Mouse (Mus musculus): ENCODE measurements around the gene Dtx3. TPM values are rescaled to one million over a fixed set of nuclear protein-coding genes. Genes with fewer than 3 reads are reported as not detected.

The Dtx3 gene
- polyA plus RNA-seq (2015; fragmentation: Nextera tagmentation; extraction: Ambion mirVana), result 30.4 and 37.8 TPM in 2 replicates

GRCm38 (mm10) chr10:127195328-127196129 is at the start of gene Dtx3:
Gene Dtx3, minus strand, starts transcription at chr10:127195728.

GRCm38 (mm10) chr10:127211414-127211854 is 15.9 kb upstream of the Dtx3 start, which contains the start of gene Pip4k2c:
Gene Pip4k2c, minus strand, starts transcription at chr10:127211585.

GRCm38 (mm10) chr10:127189651-127190381 is 5.7 kb downstream of the Dtx3 start, which contains the start of gene Arhgef25:
Gene Arhgef25, minus strand, starts transcription at chr10:127190083.

GRCm38 (mm10) chr10:127179871-127180694 is 15.4 kb downstream of the Dtx3 start, which contains the start of gene Slc26a10:
Gene Slc26a10, minus strand, starts transcription at chr10:127180645.

GRCm38 (mm10) chr10:127164631-127165353 is 30.7 kb downstream of the Dtx3 start, which contains the start of gene B4galnt1:
Gene B4galnt1, plus strand, starts transcription at chr10:127165225.

Other genes starting within 250 kb of the Dtx3 start
- 43.0 and 46.3 TPM in 2 replicates for gene Ctdsp2, start 217.0 kb downstream of the Dtx3 start, polyA plus RNA-seq (2015; fragmentation: Nextera tagmentation; extraction: Ambion mirVana)
- gene Avil, start 195.0 kb downstream of the Dtx3 start, polyA plus RNA-seq (2015; fragmentation: Nextera tagmentation; extraction: Ambion mirVana), result 0.11 and 0.12 TPM in 2 replicates
- 62.9 and 72.7 TPM in 2 replicates for gene Tsfm, start 164.9 kb downstream of the Dtx3 start, polyA plus RNA-seq (2015; fragmentation: Nextera tagmentation; extraction: Ambion mirVana)
- 29.7 and 32.8 TPM in 2 replicates for gene Mettl1, start 154.3 kb downstream of the Dtx3 start, polyA plus RNA-seq (2015; fragmentation: Nextera tagmentation; extraction: Ambion mirVana)
- gene Eef1akmt3, start 154.2 kb downstream of the Dtx3 start, polyA plus RNA-seq (2015; fragmentation: Nextera tagmentation; extraction: Ambion mirVana), result 0.17 and 0.37 TPM in 2 replicates
- 0.10 and 0.21 TPM in 2 replicates for gene Cyp27b1, start 147.5 kb downstream of the Dtx3 start, polyA plus RNA-seq (2015; fragmentation: Nextera tagmentation; extraction: Ambion mirVana)
- 0.16 and 0.19 TPM in 2 replicates for gene March9, start 135.5 kb downstream of the Dtx3 start, polyA plus RNA-seq (2015; fragmentation: Nextera tagmentation; extraction: Ambion mirVana)
- 313 and 366 TPM in 2 replicates for gene Cdk4, start 132.2 kb downstream of the Dtx3 start, polyA plus RNA-seq (2015; fragmentation: Nextera tagmentation; extraction: Ambion mirVana)
- 63.3 and 77.1 TPM in 2 replicates for gene Tspan31, start 125.5 kb downstream of the Dtx3 start, polyA plus RNA-seq (2015; fragmentation: Nextera tagmentation; extraction: Ambion mirVana)
- gene Agap2, start 120.4 kb downstream of the Dtx3 start, polyA plus RNA-seq (2015; fragmentation: Nextera tagmentation; extraction: Ambion mirVana), result 0.04 and 0.05 TPM in 2 replicates
- gene Os9, start 74.6 kb downstream of the Dtx3 start, polyA plus RNA-seq (2015; fragmentation: Nextera tagmentation; extraction: Ambion mirVana), result 36.3 and 44.1 TPM in 2 replicates
- 1.1 and 1.8 TPM in 2 replicates for gene B4galnt1, start 30.5 kb downstream of the Dtx3 start, polyA plus RNA-seq (2015; fragmentation: Nextera tagmentation; extraction: Ambion mirVana)
- 1.7 and 2.8 TPM in 2 replicates for gene Slc26a10, start 15.1 kb downstream of the Dtx3 start, polyA plus RNA-seq (2015; fragmentation: Nextera tagmentation; extraction: Ambion mirVana)
- 20.1 and 22.7 TPM in 2 replicates for gene Arhgef25, start 5.6 kb downstream of the Dtx3 start, polyA plus RNA-seq (2015; fragmentation: Nextera tagmentation; extraction: Ambion mirVana)
- 7.4 and 9.7 TPM in 2 replicates for gene Pip4k2c, start 15.9 kb upstream of the Dtx3 start, polyA plus RNA-seq (2015; fragmentation: Nextera tagmentation; extraction: Ambion mirVana)
- 0.39 and 0.58 TPM in 2 replicates for gene Kif5a, start 67.6 kb upstream of the Dtx3 start, polyA plus RNA-seq (2015; fragmentation: Nextera tagmentation; extraction: Ambion mirVana)
- 134 and 144 TPM in 2 replicates for gene Dctn2, start 70.6 kb upstream of the Dtx3 start, polyA plus RNA-seq (2015; fragmentation: Nextera tagmentation; extraction: Ambion mirVana)
- gene Mbd6, start 93.3 kb upstream of the Dtx3 start, polyA plus RNA-seq (2015; fragmentation: Nextera tagmentation; extraction: Ambion mirVana), result 7.5 and 7.8 TPM in 2 replicates
- 62.6 and 65.6 TPM in 2 replicates for gene Mars, start 116.1 kb upstream of the Dtx3 start, polyA plus RNA-seq (2015; fragmentation: Nextera tagmentation; extraction: Ambion mirVana)
- 3.8 and 5.7 TPM in 2 replicates for gene Arhgap9, start 126.2 kb upstream of the Dtx3 start, polyA plus RNA-seq (2015; fragmentation: Nextera tagmentation; extraction: Ambion mirVana)
- gene Gli1, start 146.2 kb upstream of the Dtx3 start, polyA plus RNA-seq (2015; fragmentation: Nextera tagmentation; extraction: Ambion mirVana), result 2.0 and 2.2 TPM in 2 replicates
- gene Inhbe, start 158.7 kb upstream of the Dtx3 start, polyA plus RNA-seq (2015; fragmentation: Nextera tagmentation; extraction: Ambion mirVana), result not detected in 2 replicates
- not detected in 2 replicates for gene Inhbc, start 174.7 kb upstream of the Dtx3 start, polyA plus RNA-seq (2015; fragmentation: Nextera tagmentation; extraction: Ambion mirVana)
- gene R3hdm2, start 184.6 kb upstream of the Dtx3 start, polyA plus RNA-seq (2015; fragmentation: Nextera tagmentation; extraction: Ambion mirVana), result 19.0 and 21.7 TPM in 2 replicates

Measured in skeletal muscle tissue, postnatal 0 days (tissue).